Comparison of ENCODE assay signal across 9 mouse cellular contexts in genomic region chr9:51977439-51978000, GRCm38 (mm10). TPM values are rescaled to one million over a fixed set of nuclear protein-coding genes. Genes with fewer than 3 reads are reported as not detected.
DNase-seq lines count a peak whose midpoint lies in the region; ATAC-seq and TF ChIP-seq lines count a peak whose summit lies in the region.
"Had no signal": no experiment of that assay in that cellular context is flagged by ENCODE, and none has a peak within 500 bp of the region (broad histone marks: within the 10 kb centered on the region; RNA-seq: fewer than 3 reads in every experiment).

No protein-coding gene starts in this region.

- TF ChIP-seq CTCF in MEL (IDR thresholded peaks at IDR 0.05 in 2 of 3, conservative IDR thresholded peaks at IDR 0.05 in 1 of 3; ENCODE audit: control insufficient read depth in 1 of 3, insufficient read depth in 1 of 3, low read depth in 2 of 3, low read length in 3 of 3, poor library complexity in 1 of 3, severe bottlenecking in 1 of 3), result peak; percentile 83 to 88 (median 87)
- peak; percentile 75 for TF ChIP-seq CTCF in cerebellum, adult 2 months (IDR thresholded peaks at IDR 0.05; ENCODE audit: borderline replicate concordance, insufficient read depth, low read depth, low read length)

- H3K27ac ChIP-seq in MEL (ENCODE audit: control insufficient read depth, low read depth, low read length), result no peak overlapping the region
- no peak overlapping the region for H3K27ac ChIP-seq in cerebellum, adult 2 months (ENCODE audit: insufficient read depth, low read length)
- H3K27ac ChIP-seq in lung, embryonic 15.5 days, result no peak overlapping the region
- H3K27ac ChIP-seq: macrophage had no signal

- no peak for TF ChIP-seq EP300 in MEL (IDR thresholded peaks at IDR 0.05; ENCODE audit: low read depth in 1 of 2, low read length in 2 of 2)

- DNase-seq in MEL (ENCODE audit: low read depth, low spot score), result peak; percentile 79
- peak; percentile 71 to 78 for DNase-seq in cerebellum, adult 2 months
- DNase-seq in forelimb bud, embryonic 11.5 days (ENCODE audit: low read depth, low spot score), result peak; percentile 78
- DNase-seq in layer of hippocampus, adult 8-10 months (ENCODE audit: low spot score in 2 of 2), result peak; percentile 64 to 86
- peak; percentile 77 for DNase-seq in ovary, postnatal 14 days (ENCODE audit: low spot score)
- DNase-seq in thymus, postnatal 10 days (ENCODE audit: low spot score in 2 of 2), result peak; percentile 55 to 79

- ATAC-seq in hematopoietic stem cell, adult 5-6 weeks (replicated peaks in 1 of 2; ENCODE audit: insufficient read depth in 1 of 2, low FRiP score in 2 of 2, low TSS enrichment in 1 of 2, low read depth in 1 of 2, poor library complexity in 2 of 2, severe bottlenecking in 2 of 2), result peak; percentile 79 to 80
- peak; percentile 77 for ATAC-seq in lung, embryonic 15.5 days (ENCODE audit: borderline replicate concordance, extremely low read depth, low FRiP score, low TSS enrichment)

- peaks cover 0 to 5% of the 10 kb centered on the region in 2 experiments; a peak in 2 of 4 replicates for H3K27me3 ChIP-seq in MEL (ENCODE audit: control insufficient read depth in 1 of 2, insufficient read depth in 2 of 2, low read length in 2 of 2)
- H3K27me3 ChIP-seq in cerebellum, adult 2 months (ENCODE audit: control insufficient read depth, insufficient read depth, low read length), result no peaks in the 10 kb centered on the region
- H3K27me3 ChIP-seq in lung, embryonic 15.5 days, result no peaks in the 10 kb centered on the region

- TF ChIP-seq RAD21 in MEL (IDR thresholded peaks at IDR 0.05; ENCODE audit: low read depth, low read length), result peak; percentile 74

- H3K4me1 ChIP-seq in MEL (ENCODE audit: control insufficient read depth in 1 of 2, insufficient read depth in 2 of 2, low read length in 2 of 2), result no peaks in the 10 kb centered on the region; a peak in 1 of 4 replicates
- no peaks in the 10 kb centered on the region for H3K4me1 ChIP-seq in cerebellum, adult 2 months (ENCODE audit: control insufficient read depth, insufficient read depth, low read length)
- no peaks in the 10 kb centered on the region for H3K4me1 ChIP-seq in lung, embryonic 15.5 days

- H3K36me3 ChIP-seq in MEL (ENCODE audit: control insufficient read depth in 1 of 2, insufficient read depth in 2 of 2, low read length in 2 of 2), result 0 out of 4 replicates have a peak, but pooled peaks cover 0 to 2% of the 10 kb centered on the region in 2 experiments
- H3K36me3 ChIP-seq in lung, embryonic 15.5 days, result no peaks in the 10 kb centered on the region

- WGBS in cerebellum, adult 2 months, result 42% methylated on average over 5 of the region's 5 CpGs
- 40% methylated on average over 5 of the region's 5 CpGs for WGBS in lung, embryonic 15.5 days

- H3K9me3 ChIP-seq in MEL (replicated peaks; ENCODE audit: insufficient read depth, low read length), result no peaks in the 10 kb centered on the region
- no peaks in the 10 kb centered on the region for H3K9me3 ChIP-seq in lung, embryonic 15.5 days

- no peak overlapping the region for H3K4me3 ChIP-seq in MEL (ENCODE audit: control insufficient read depth in 1 of 2, insufficient read depth in 1 of 2, low read depth in 2 of 2, low read length in 2 of 2)
- no peak overlapping the region for H3K4me3 ChIP-seq in cerebellum, adult 2 months (replicated peaks; ENCODE audit: insufficient read depth, low read depth, low read length)
- H3K4me3 ChIP-seq in lung, embryonic 15.5 days, result no peak overlapping the region

- H3K79me2 ChIP-seq in MEL (ENCODE audit: control insufficient read depth, insufficient read depth, low read length, poor library complexity), result no peaks in the 10 kb centered on the region

- no peak for TF ChIP-seq POLR2A in MEL (IDR thresholded peaks at IDR 0.05; ENCODE audit: control insufficient read depth in 1 of 2, insufficient read depth in 1 of 2, low read depth in 1 of 2, low read length in 2 of 2, poor library complexity in 1 of 2)
- no peak for TF ChIP-seq POLR2A in cerebellum, adult 2 months (IDR thresholded peaks at IDR 0.05; ENCODE audit: borderline replicate concordance, insufficient read depth, low read length)

- H3K4me2 ChIP-seq in lung, embryonic 15.5 days, result no peak overlapping the region

- no peak overlapping the region for H3K9ac ChIP-seq in MEL (ENCODE audit: control insufficient read depth, low read depth, low read length, poor library complexity, severe bottlenecking)
- H3K9ac ChIP-seq in lung, embryonic 15.5 days, result no peak overlapping the region

TF ChIP-seq in MEL, 35 proteins besides CTCF, POLR2A, EP300 and RAD21:
- no peak for TF ChIP-seq KAT2A (conservative IDR thresholded peaks at IDR 0.05; ENCODE audit: low read depth, low read length)
- TF ChIP-seq ZKSCAN1 (IDR thresholded peaks at IDR 0.05; ENCODE audit: low read depth, low read length), result no peak
- TF ChIP-seq MXI1 (IDR thresholded peaks at IDR 0.05; ENCODE audit: low read depth, low read length), result no peak
- no peak for TF ChIP-seq CHD1 (IDR thresholded peaks at IDR 0.05; ENCODE audit: low read depth, low read length)
- no peak for TF ChIP-seq USF2 (IDR thresholded peaks at IDR 0.05; ENCODE audit: borderline replicate concordance in 1 of 2, insufficient read depth in 1 of 2, low read depth in 1 of 2, low read length in 2 of 2)
- TF ChIP-seq ZC3H11A (IDR thresholded peaks at IDR 0.05; ENCODE audit: low read depth, low read length), result peak; percentile 74
- TF ChIP-seq JUND (IDR thresholded peaks at IDR 0.05; ENCODE audit: low read depth, low read length), result no peak
- TF ChIP-seq SMC3 (IDR thresholded peaks at IDR 0.05; ENCODE audit: low read depth, low read length), result peak; percentile 78
- no peak for TF ChIP-seq BHLHE40 (IDR thresholded peaks at IDR 0.05; ENCODE audit: borderline replicate concordance, low read depth, low read length)
- no peak for TF ChIP-seq MYB (IDR thresholded peaks at IDR 0.05; ENCODE audit: low read depth, low read length)
- no peak for TF ChIP-seq HCFC1 (IDR thresholded peaks at IDR 0.05; ENCODE audit: low read depth, low read length)
- no peak for TF ChIP-seq MAX (IDR thresholded peaks at IDR 0.05; ENCODE audit: low read length)
- peak; percentile 46; the same call in 1 of the 2 replicates for TF ChIP-seq ELF1 (IDR thresholded peaks at IDR 0.05; ENCODE audit: low read depth, low read length)
- TF ChIP-seq MAFK (IDR thresholded peaks at IDR 0.05; ENCODE audit: borderline replicate concordance, low read depth, low read length), result no peak
- no peak for TF ChIP-seq TAL1 (IDR thresholded peaks at IDR 0.05; ENCODE audit: low read length)
- no peak for TF ChIP-seq TBP (IDR thresholded peaks at IDR 0.05; ENCODE audit: low read depth, low read length)
- no peak for TF ChIP-seq ZNF384 (IDR thresholded peaks at IDR 0.05; ENCODE audit: low read depth, low read length)

RNA-seq across cellular contexts. Expression of gene Fdx1, which starts 14.2 kb away (rescaled TPM):
- total RNA-seq in MEL (2012; rRNA removed), result 39.0 and 39.3 TPM in 2 replicates
- polyA plus RNA-seq in MEL (2012; ENCODE audit: insufficient read depth in 1 of 2, insufficient read length in 2 of 2, low read depth in 1 of 2, low replicate concordance in 2 of 2, missing spikeins in 1 of 2), result 10 to 100 TPM in 1 of 2 experiments, not detected in 1; 40.4 TPM
- 35.1 and 36.8 TPM in 2 replicates for polyA plus RNA-seq in cerebellum, adult 2 months (2012; rRNA removed)
- 10.6 and 10.7 TPM in 2 replicates for total RNA-seq in hematopoietic stem cell, adult 5-6 weeks (2017)
- total RNA-seq in layer of hippocampus, adult 8-10 months (2022), result 10 to 100 TPM; 16.4 to 18.8 (median 17.4) TPM
- 103 and 109 TPM in 2 replicates for polyA plus RNA-seq in lung, embryonic 15.5 days (2015; fragmentation: Nextera tagmentation; extraction: Ambion mirVana)
